Mouse (Mus musculus) lung, adult 2 months (tissue): ENCODE measurements around the gene Smu1.

Source experiments
- CTCF ChIP-seq: fragments of 200-500 bp; IDR thresholded peaks from 2 replicates; pipeline ENCODE4 v1.5.1; 2011; ENCODE audit warnings: mild to moderate bottlenecking, low read length, control low read depth; ENCODE audit not compliant: insufficient read depth
- POLR2A ChIP-seq: fragments of 200-500 bp; IDR thresholded peaks from 2 replicates; pipeline ENCODE4 v1.6.1; 2011; ENCODE audit warnings: low read depth, mild to moderate bottlenecking, control low read depth, low read length, borderline replicate concordance; ENCODE audit errors: extremely low read depth

- no peak for TF ChIP-seq CTCF
- no peak for TF ChIP-seq POLR2A
Observed at GRCm38 (mm10) chr4:40807382-40807781, 49.7 kb upstream of the Smu1 start.
